Mouse (Mus musculus) c-Kit-negative CD71-positive TER-119-positive erythroid progenitor cells, embryonic 14.5 days (primary cell): ENCODE results near the gene Robo1.

ENCODE experiments used
- DNase-seq: peaks from one replicate; pipeline ENCODE4 v3.0.0-alpha.2; 2013; ENCODE audit warnings: low read depth, low spot score

Robo1 gene

DNA sequence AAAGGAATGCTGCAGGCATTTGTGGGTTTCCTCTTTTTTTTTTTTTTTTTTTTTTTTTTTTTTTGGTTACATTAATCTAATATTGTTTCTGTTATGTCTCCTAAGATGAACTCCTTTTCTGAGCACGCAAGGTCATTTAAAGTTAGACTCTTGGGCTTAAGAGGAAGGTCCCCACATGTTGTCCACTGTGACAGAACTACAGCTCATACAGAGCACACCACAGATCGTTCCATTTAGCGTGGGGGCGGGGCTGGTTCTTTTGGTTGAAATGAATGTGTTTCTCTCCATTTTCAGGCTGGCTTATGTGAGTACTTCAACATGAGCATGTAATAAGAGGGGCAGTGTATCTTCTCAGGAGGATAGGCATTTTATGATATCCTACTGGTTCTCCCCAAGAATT, 622.8 kb downstream of the Robo1 start:
- DNase-seq = no peak

DNA sequence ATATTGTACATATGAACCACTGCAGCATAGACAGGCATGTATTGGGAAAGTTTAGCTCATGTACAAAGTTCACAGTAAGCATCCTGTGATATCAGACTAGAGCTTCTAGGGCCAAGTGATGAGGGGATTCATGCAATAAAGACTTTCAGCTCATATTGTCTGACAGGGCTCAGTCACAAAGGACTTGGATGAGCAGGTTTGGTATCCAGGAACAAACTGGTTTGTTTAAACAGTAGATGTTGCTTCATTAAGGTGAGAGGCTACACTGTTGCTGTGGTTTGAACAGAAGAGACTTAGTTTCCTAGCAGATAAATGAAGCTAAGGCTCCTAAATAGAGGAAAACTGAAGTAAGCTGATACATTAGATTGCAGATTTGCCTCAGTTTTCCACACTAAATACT, 626.8 kb downstream of the Robo1 start:
- no peak for DNase-seq

DNA sequence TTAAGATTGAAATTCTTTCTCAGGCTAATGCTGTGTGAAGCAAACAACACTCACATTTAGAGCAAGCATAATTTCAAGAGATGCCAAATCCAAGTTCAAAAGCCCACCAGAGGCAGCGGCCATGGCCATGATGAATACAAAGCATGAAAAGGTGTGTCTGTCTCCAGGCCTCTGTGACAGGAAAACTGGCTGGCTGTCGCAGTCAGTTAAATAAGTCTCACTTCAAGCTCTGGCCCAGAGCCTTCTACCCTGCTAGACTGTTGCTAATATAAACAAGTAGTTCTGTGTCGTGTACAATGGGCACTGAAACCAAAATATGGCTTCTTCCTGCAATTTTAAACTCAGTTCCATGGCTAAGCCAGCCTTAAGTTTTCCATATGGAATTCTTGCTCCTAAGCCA, 629.1 kb downstream of the Robo1 start:
- DNase-seq = no peak

DNA sequence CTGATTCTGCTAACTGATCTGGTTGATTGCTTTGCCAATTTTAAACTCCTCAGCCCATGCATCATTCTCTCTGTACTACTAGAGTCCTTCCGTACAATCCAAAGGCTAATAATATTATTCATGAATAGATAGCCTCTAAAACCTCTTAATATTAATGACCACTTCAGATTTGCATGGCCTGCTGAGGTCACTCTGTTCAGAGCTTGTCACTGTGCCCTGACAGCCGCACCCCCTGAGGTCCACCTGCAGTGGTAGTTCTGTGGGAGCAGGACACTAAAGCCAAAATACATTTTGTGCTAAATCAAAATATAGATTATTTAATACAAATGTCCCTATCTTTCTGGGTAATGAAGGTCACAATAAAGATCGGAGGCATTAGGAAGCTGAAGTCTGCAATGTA, 631.8 kb downstream of the Robo1 start:
- DNase-seq = no peak

DNA sequence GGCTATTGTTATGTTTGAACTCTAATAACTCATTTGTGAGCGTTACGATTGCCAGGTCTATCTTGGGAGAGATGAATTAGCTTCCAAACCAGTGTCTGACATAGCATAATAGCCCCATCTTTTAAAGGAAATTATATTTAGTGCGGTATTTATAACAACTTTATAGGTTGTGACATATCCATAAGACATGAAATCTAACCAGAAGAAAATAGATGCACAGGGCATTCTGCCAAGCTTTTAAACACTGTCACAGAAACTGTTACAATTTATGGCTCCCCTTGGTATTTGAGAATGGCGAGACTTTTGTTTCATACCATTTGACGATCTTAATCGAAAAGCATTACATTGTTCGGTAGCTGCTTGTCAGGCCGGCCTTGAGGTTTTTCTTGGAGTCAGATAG, 632.7 kb downstream of the Robo1 start:
- no peak for DNase-seq

DNA sequence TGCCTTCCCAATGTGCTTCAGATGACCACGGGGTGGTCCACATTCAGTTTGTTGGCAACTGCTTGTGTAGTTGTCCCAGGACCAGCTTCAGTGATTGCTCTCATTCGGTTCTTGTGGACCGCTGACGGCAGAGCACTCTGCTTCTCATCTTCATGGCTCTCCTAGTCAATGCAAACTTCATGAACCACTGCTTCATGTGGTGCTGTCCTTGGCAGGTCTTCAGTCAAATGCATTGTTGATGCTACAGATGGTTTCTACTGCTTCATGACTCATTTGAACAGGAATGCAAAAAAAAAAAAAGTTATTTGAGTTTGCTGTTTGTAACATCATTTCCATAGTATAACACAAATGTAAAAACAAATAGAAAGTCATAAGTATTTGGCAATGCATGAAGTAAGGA, 636.3 kb downstream of the Robo1 start:
- no peak for DNase-seq

- no peak for DNase-seq
Measured at GRCm38 (mm10) chr16:72951969-72952368, 643.9 kb downstream of the Robo1 start.

DNA sequence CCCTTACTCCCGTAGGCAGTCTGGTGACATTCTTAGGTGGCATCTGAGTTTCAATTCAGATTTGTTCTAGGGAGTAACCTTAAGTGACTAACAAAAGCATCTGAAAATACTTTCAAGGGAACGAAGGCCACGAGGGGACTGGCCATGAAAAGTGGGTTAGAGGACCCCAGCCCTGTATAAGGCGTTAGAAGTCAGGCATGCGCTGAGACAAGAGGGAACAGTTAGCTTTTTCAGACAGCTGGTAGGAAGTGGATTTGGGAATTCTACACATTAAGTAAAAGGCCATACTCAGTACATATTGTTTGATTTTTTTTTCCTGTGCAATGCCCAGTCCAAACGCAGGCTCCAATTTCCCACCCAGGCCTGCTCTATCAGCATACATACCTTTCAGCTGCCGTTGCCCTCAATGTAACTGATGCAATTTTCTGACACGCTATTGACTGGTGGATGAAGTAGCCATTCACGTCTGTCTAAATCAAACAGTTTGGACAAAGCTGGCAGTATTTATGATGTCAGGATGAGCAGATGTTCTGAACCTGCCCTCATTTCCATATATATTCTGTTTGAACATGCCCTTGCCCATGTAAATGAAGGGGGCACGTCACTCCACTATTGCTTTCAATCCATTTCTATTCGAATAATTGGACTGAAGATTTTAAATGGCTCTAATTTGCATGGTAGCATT, 651.1 kb downstream of the Robo1 start:
- no peak for DNase-seq

- no peak for DNase-seq
Measured at GRCm38 (mm10) chr16:72959823-72960222, 651.7 kb downstream of the Robo1 start.

GRCm38 (mm10) chr16:72963782-72964181, 655.7 kb downstream of the Robo1 start:
- DNase-seq = no peak

DNA sequence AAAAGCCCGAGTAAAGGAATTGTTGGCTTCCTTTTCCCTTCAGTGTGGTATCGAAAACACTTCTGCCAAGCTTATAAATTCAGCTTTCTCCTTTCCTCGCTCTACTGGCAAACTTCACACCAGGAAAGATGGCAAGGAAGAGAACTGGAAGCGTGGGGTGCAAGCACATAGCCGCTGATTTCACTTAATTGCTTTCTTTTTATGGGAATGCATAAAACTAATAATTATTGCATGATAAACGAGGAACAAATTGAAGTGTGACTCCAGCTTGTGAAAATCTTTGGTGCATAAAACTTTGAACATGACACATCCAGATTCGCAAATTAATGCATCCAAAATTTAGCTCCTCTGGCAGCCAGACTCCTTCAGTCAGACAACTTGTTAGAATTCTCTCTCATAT, 659.4 kb downstream of the Robo1 start:
- DNase-seq = no peak

- no peak for DNase-seq
Measured at GRCm38 (mm10) chr16:72969990-72970389, 661.9 kb downstream of the Robo1 start.

GRCm38 (mm10) chr16:72973685-72974084, 665.6 kb downstream of the Robo1 start:
- DNase-seq = no peak

DNA sequence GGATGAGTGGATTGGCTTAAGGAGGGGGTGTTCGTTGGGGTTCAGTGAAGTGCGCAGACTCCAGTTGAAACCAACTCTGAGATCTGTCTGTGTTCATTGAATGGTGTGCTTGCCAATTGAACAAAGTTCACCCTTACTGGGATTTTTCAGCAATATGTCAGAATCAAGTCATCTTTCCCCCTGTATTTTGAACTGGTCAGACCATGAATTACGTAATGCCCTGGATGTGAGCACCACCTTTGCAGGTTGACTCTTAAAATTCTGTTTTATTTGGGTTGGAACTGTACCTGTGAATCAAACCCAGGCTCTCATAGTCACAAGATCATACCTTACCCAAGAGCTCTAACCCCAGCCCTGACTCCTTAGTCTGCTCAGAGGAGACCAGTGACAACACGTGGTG, 666.6 kb downstream of the Robo1 start:
- no peak for DNase-seq

DNA sequence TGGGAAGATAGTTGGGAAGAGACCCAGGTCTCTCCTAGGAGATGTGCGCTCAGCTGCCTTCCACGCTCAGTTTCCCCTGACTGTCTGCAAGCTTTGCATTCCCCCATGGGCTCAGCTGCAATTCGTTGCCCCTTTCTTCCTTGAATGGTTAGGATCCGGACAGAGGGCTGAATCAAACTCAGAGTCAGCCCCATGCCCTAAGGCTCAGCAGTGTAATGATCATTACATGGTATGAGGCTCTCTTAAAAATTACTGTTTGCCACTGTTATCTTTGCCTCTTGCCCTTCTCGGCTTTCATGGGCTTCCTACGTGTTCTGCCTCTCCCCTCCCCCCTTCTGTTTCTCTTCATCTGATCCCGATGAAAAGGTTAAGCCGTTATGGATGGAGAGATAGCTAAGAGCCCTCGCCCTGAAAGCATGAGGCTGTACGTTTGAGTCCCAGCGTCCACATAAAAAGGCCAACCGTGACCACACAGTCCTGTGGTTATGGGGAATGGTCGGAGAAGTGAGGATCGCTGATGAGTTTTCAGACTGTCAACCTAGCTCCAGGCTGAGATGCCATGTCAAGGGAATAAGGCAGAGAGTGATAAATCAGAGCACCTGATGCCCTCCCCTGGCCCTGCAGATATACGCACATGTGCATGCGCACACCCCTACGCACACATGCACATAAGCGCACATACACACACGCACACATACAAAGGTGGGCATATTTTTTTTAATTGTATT, 668.9 kb downstream of the Robo1 start:
- DNase-seq = no peak

DNA sequence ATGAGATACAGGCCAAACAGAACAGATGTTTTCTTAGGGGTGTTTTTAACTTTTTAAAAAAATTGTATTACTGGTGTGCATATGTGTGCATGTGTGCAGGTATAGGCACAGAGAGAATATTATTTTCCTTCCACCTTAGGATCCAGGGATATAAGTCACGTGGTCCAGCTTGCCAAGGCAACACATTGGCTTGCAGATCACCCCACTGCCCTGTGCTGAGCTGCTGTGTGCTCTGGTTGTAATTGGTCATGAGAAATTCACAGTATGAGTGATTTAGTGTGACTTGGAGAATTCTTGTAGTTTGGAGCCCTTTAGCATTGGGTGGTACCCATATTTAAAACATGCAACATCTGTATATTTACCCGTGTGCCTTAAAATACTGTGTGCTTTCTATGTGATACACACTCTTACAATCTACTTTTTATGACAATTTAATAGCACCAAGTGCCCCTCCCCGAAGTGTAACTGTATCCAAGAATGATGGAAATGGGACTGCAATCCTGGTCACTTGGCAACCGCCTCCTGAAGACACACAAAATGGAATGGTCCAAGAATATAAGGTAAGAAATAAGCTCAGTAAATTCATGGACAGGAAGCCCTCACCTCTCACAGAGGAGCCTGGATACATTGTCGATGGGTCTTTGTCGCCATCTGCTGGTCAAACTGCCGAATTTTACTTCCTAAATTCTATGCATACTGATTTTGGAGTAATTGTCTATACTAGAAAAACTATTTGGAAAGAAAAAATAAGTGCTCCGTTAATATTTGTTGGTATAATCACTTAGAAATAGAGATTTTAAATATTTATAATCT, 671.5 kb downstream of the Robo1 start:
- no peak for DNase-seq

- no peak for DNase-seq
Measured at GRCm38 (mm10) chr16:72990376-72991167, 682.5 kb downstream of the Robo1 start.

DNA sequence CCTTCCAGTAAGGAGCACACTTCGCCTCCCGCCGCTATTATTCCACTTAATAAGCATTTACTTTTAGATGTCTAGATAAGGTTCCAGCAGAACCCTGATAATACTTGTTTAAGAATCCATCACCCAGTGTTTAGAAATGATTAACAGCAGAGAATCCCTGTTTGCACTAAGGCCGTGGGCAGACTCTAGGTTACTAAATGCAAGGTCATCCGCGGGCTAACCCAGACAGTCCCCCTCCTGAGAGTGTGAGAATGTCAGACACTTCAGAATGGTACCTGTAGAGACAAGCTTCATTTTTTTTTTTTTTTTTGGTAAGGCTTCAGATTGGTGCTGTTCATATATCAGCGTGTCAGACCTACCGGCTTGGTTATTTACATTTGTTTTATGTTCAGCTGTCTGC, 685.1 kb downstream of the Robo1 start:
- no peak for DNase-seq

DNA sequence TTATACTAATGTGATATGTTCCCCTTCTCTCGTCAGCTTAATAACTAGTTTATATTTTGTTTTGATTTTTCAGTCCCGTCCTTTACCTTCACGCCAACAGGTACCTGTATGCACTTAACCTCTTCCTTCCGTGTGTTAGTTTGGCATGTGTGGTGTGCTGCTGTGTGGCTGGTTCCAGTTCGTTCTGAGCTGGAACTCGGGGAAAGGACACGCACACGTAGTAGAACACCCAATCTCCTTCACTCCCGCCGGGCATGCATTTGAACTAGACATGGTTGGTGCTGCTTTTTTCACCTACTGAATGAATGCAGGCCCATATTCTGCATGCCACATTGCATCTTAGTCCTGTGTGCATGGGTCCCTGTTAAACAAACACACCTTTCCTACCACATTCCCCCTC, 685.5 kb downstream of the Robo1 start:
- no peak for DNase-seq

DNA sequence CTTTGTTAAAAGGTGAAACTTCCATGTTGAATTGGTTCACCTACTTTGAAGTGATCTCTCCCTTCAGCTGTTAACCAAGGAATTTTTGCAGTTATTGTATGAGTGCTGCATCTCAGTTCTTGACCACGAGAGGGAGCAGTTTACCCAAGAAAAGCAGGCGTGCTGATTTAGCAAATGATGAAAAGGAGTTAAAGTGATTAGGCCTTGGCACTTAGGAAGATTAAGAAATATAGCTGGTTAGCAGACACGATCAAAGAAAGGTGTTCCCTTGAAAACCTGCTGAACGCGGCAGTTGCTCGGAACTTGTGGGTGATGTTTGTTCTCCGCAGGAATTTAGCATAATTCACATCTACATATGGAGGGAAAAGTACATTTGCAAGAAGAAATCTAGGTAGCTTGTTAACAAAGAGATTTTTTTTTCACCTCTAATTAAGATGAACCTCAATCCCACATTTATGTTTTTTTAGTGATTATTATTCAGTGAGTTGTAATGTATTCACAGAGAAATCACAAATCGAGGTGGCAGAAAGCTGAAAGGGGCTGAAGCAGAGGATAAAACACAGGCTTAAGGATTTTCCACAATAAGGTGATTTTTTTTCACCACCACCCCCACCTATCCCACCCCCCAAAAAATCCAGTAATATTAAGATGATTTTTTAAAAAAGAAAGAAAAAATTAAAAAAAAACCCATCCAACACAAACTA, 687.3 kb downstream of the Robo1 start:
- no peak for DNase-seq

DNA sequence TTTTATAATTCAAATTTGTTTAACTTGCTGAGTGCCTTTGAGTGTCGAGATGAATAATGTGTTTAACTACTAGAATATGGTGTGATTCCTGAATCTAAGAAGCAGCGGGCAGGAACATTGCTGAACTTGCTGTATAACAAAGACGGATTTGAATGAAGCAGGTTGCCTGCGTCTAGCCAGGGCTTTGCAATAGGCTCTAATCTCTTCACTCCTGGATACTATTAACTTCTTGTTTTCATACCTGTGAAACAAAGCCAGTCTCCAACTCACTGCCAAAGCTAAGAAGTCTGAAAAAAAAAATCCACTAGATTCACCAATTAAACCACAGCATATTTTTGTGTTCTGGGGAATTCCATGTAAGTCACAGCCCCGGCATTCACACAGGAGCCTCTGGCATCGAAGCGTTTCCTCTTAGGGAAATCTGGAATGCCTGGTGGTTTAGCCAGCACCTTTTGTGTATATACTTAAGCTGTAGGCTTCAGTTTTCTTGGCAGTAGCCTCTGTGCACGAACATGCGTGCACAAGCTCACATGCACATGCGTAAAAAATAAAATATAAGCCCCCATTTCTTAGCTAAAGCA, 687.9 kb downstream of the Robo1 start:
- no peak for DNase-seq
